Mouse (Mus musculus) R1 (cell line): ENCODE data around the gene Plcb4.

Source experiments
- DNase-seq: peaks from one replicate; pipeline ENCODE4 v3.0.0-alpha.2; 2018; ENCODE audit warnings: low read depth, low spot score

The Plcb4 gene

GRCm38 (mm10) chr2:135851964-135852363, 193.2 kb downstream of the Plcb4 start:
- DNase-seq: no peak

GRCm38 (mm10) chr2:135853085-135853484, 194.3 kb downstream of the Plcb4 start:
- no peak for DNase-seq

GRCm38 (mm10) chr2:135854059-135854458, 195.2 kb downstream of the Plcb4 start:
- no peak for DNase-seq

DNA sequence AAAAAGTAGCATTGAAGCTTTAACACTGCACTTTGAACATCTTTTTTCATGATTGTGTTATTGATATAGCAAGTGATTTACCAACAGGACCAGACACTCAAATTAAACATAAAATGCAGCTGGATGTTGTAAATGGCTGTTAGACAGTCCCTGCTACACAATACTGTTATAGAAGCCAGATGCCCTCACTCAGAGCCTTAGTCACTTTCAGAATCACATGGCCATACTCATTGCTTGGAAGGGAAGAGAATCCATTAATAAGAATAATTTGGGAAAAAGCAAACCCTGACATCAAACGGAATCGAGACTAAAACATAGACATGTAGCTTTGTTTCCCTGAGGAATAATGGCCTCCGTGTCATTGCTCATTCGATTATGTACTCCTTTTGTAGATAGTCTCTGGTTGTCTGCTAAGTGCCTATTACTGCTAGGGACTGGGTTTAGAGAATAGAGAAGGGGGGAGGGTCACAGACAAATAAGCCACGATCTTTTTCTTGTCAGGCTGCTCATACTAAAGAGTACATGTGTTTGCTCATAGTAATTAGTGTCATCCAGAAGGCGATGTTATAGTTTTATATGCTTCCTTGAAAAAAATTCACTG, 197.2 kb downstream of the Plcb4 start:
- DNase-seq: no peak

DNA sequence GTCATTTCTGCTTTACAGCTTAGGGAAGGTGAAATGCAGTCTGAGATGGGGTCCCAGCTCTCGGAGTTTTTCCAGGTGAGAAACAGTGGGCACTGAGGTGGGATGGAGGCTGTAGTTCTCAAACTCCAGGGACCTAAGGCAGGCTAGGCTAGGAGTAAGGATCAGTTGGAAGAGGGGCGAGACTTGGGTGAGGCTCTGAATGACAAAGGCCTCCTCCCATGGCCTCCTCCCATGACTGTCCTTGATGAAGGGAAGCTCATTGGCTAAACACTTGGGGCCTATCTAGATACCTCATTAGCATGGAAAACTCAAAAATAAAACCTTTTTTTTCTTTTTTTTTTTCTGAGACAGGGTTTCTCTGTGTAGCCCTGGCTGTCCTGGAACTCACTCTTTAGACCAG, 198.0 kb downstream of the Plcb4 start:
- peak; percentile 76 for DNase-seq

- DNase-seq: no peak
Observed at GRCm38 (mm10) chr2:135861531-135862488, 203.0 kb downstream of the Plcb4 start.

- DNase-seq: no peak
Observed at GRCm38 (mm10) chr2:135862489-135863390, 203.9 kb downstream of the Plcb4 start.

DNA sequence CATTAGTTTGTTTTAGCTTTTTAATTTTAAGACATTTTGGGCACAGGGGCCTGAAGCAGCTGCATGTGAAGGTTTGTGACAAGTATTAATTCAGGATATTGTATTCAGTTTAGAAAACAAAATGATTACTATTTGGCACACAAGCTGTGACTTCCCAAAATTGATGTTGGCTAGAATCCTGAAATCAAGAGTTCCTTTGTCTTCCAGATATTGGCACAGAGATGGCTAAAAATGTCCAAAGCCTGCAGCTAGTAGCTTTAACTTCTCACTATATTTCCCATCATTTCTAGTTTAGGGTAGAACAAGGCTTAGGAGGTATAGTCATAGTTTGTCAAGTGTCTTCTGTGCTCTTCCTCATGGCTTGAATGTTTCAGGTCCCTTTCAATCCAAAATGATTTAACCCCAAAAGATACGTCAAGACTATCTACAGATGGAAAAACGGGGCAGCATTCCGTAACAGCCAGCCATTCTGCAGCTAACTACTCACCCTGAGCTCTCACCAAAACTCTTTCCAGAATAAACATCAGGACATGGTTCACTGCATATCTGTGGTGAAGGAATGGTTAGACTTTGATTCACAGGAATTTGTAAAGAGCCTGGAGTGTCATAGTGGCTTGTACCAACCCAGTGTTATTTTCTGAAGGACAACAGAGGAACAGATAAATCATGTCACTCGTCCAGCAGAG, 204.7 kb downstream of the Plcb4 start:
- DNase-seq: no peak

GRCm38 (mm10) chr2:135866421-135866820, 207.6 kb downstream of the Plcb4 start:
- no peak for DNase-seq

GRCm38 (mm10) chr2:135866838-135867237, 208.0 kb downstream of the Plcb4 start:
- DNase-seq: no peak

DNA sequence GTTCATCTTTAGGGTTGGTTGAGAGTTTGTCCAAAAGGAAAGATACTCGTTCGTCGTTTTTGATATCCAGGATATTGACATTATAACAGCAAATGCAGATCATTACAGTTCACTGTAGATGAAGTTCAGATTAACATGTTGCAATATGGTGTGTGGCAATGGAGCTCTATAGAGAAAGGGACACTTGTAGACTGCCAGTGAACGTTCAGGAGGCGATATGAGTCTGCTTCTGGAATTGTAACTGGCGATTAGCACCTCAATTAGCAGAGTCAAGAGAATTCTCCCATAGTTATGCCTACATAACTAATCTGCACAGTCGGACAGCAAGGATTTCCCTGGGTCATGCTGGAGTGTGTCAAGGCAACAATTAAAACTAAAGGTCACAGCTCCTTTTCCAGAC, 210.8 kb downstream of the Plcb4 start:
- DNase-seq: no peak

DNA sequence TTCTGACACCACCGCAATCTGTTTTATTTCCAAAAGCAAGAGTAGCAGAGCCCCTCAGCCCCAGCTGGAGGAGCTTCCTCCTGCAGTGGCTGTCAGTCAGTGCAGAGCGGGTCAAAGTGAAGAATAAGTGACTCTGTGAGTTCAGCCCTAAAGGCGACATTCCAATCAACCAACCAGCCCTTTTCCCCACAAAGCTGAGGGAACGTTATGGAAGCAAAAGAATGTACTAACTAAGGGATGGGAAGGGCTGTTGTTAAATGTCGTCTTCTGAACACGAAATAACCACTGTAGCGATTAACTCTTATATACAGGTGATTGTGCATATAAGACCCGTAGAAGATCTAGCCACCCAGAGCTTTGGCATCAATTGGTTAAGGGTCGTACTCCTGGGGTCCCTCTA, 214.3 kb downstream of the Plcb4 start:
- DNase-seq: no peak

GRCm38 (mm10) chr2:135873761-135874160, 214.9 kb downstream of the Plcb4 start:
- no peak for DNase-seq

DNA sequence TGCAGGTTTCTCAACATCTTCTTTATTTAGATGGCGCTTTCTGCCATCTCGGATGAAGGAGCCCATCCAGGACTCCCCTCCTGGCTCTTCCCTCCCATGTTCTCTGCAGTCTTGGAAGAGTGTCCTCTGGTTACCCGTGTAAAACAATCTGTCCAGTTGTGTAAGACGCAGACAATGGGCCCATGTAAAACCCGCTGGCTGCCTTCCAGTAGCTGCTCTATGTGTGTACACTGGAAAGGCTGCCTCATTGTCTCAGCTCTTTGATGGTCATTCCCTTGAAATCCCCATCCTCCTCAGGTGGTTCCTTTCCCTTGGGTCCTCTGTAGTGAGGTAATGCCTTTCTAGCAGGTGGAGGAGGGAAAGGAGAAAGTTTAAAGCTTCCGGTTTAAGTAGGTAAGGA, 216.7 kb downstream of the Plcb4 start:
- DNase-seq: no peak

GRCm38 (mm10) chr2:135879356-135879755, 220.5 kb downstream of the Plcb4 start:
- no peak for DNase-seq

- no peak for DNase-seq
Observed at GRCm38 (mm10) chr2:135880269-135880760, 221.5 kb downstream of the Plcb4 start.

DNA sequence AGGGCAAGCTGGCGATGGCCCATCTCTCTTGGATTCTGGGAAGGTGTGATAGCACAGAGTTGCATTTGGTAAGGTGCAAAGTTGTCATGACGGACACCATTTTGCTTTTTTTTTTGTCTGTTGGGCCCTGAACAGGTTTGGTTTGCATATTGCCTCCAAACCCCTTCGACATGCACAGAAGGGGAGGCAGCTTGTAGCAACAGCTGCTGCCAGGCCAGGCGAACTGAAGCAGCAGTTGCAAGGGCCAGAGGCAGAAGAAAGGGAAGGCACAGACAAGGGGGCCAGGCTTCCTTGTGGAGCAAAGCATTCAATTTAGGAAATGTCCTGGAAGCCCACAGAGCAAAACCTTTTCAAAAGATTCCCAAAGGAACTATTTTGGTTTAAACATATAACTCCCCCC, 224.5 kb downstream of the Plcb4 start:
- DNase-seq: no peak

- DNase-seq: no peak
Observed at GRCm38 (mm10) chr2:135884534-135885180, 225.8 kb downstream of the Plcb4 start.

DNA sequence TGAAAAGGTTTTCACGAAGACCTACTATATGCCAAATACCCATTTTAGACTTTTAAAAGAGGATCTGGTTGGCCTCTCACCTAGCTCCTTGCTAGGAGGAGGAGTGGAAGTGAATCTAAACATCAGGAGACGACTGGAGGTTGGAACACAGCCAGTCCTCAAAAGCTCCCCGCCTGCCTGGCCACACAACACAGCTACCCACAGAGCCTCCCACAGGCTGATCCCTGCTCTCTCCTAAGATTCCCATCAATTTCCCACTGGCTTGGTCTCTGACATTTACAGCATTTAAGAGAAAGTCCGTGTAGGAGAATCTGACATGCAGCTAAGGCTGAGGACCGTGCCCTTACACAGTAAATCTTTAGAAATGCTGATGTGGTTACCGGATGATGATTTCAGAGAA, 226.8 kb downstream of the Plcb4 start:
- no peak for DNase-seq

GRCm38 (mm10) chr2:135886081-135886679, 227.4 kb downstream of the Plcb4 start:
- DNase-seq: no peak
